Comparison of ENCODE assay signal across 18 mouse cellular contexts in genomic region chr17:84736719-84737118, GRCm38 (mm10). TPM values are rescaled to one million over a fixed set of nuclear protein-coding genes. Genes with fewer than 3 reads are reported as not detected.
DNase-seq lines count a peak whose midpoint lies in the region; ATAC-seq lines count a peak whose summit lies in the region.
"Had no signal": no experiment of that assay in that cellular context is flagged by ENCODE, and none has a peak within 500 bp of the region (broad histone marks: within the 10 kb centered on the region; RNA-seq: fewer than 3 reads in every experiment).

No protein-coding gene starts in this region.

- DNase-seq in heart, adult 11 months = peak; percentile 54
- no peak for DNase-seq in heart, adult 9 months (ENCODE audit: low spot score in 2 of 2)
- DNase-seq in NIH3T3 (ENCODE audit: low read depth) = peak; percentile 34
- DNase-seq in embryo, embryonic 9.5 days (ENCODE audit: extremely low spot score) = peak; percentile 44
- DNase-seq in hindlimb bud, embryonic 11.5 days (ENCODE audit: extremely low spot score, low read depth, low spot score) = peak; percentile 22
- DNase-seq in layer of hippocampus, adult 9-11 months = no peak
- no peak for DNase-seq in urinary bladder, postnatal 25 days (ENCODE audit: low spot score)
- DNase-seq: cerebellum, postnatal 25 days; layer of hippocampus, postnatal 36 days; lung, postnatal 36 days; retina, postnatal 1 day; thymus, postnatal 36 days had no signal

- ATAC-seq in granulocyte monocyte progenitor cell, adult 5-6 weeks (replicated peaks; ENCODE audit: poor library complexity, severe bottlenecking) = no peak
- ATAC-seq: forebrain, embryonic 16.5 days; intestine, embryonic 15.5 days had no signal

RNA-seq across cellular contexts. Expression of gene Lrpprc, which starts 53.9 kb away (rescaled TPM):
- total RNA-seq in granulocyte monocyte progenitor cell, adult 5-6 weeks (2014; fragmentation: Nextera tagmentation) = 48.6 and 51.2 TPM in 2 replicates
- total RNA-seq in granulocyte monocyte progenitor cell, adult 5-6 weeks (2017) = 76.4 and 80.7 TPM in 2 replicates

RNA-seq across cellular contexts. Expression of gene Abcg5, which starts 53.9 kb away (rescaled TPM):
- total RNA-seq in granulocyte monocyte progenitor cell, adult 5-6 weeks (2014; fragmentation: Nextera tagmentation) = not detected in 2 replicates
- not detected in 2 replicates for total RNA-seq in granulocyte monocyte progenitor cell, adult 5-6 weeks (2017)
- total RNA-seq: CH12.LX; gastrocnemius, adult 8-10 months; heart, adult 8-10 months; layer of hippocampus, postnatal 36 days had no signal

Comparison
In these comparisons a context has a peak if more than half of its experiments do, and no peak if none do; other contexts are left out.
1. DNase-seq: peak in heart, adult 11 months (single experiment), NIH3T3 (single experiment), embryo, embryonic 9.5 days (single experiment) and hindlimb bud, embryonic 11.5 days (single experiment); none in heart, adult 9 months (0 of 2), layer of hippocampus, adult 9-11 months (single experiment) and urinary bladder, postnatal 25 days (single experiment).